Mouse (Mus musculus) heart, postnatal 4 days (tissue): Measurements from ENCODE around the gene Atp6v0c. TPM values are rescaled to one million over a fixed set of nuclear protein-coding genes. Genes with fewer than 3 reads are reported as not detected.

Experiments used
- DNase-seq: peaks from one replicate; pipeline ENCODE4 v3.0.0; 2021
- total RNA-seq, 2 experiments: library from RNA; stranded (reverse); gene quantifications; 2 replicates each; pipeline ENCODE4 v1.2.3; 2021

Gene Atp6v0c
- total RNA-seq: 100 to 1,000 TPM; 291 to 298 TPM

GRCm38 (mm10) chr17:24169317-24170065, at the start of gene Atp6v0c:
Gene Atp6v0c (minus strand): TSS chr17:24169702.
- DNase-seq: peak; percentile 95

GRCm38 (mm10) chr17:24216836-24217235, 47.3 kb upstream of the Atp6v0c start:
- DNase-seq: no peak

GRCm38 (mm10) chr17:24213186-24213585, 43.7 kb upstream of the Atp6v0c start:
- DNase-seq: no peak

GRCm38 (mm10) chr17:24212441-24213018, 43.0 kb upstream of the Atp6v0c start:
- no peak for DNase-seq

GRCm38 (mm10) chr17:24211631-24212440, 42.3 kb upstream of the Atp6v0c start:
- DNase-seq: peak; percentile 46

- no peak for DNase-seq
Measured at GRCm38 (mm10) chr17:24210591-24210990, 41.1 kb upstream of the Atp6v0c start.

GRCm38 (mm10) chr17:24209916-24210240, 40.4 kb upstream of the Atp6v0c start:
- DNase-seq: no peak

- peak; percentile 56 for DNase-seq
Measured at GRCm38 (mm10) chr17:24209043-24209915, 39.8 kb upstream of the Atp6v0c start, which contains the start of gene Ntn3. Gene Ntn3 (minus strand): TSS chr17:24209531.

- peak; percentile 26 for DNase-seq
Measured at GRCm38 (mm10) chr17:24208641-24209042, 39.1 kb upstream of the Atp6v0c start.

- no peak for DNase-seq
Measured at GRCm38 (mm10) chr17:24207768-24208640, 38.5 kb upstream of the Atp6v0c start.

- peak; percentile 51 for DNase-seq
Measured at GRCm38 (mm10) chr17:24206451-24207351, 37.2 kb upstream of the Atp6v0c start.

GRCm38 (mm10) chr17:24205908-24206361, 36.4 kb upstream of the Atp6v0c start:
- DNase-seq: peak; percentile 60

- peak; percentile 95 for DNase-seq
Measured at GRCm38 (mm10) chr17:24205284-24205888, 35.9 kb upstream of the Atp6v0c start, which contains the start of gene Tbc1d24. Gene Tbc1d24 (minus strand): TSS chr17:24205562.

GRCm38 (mm10) chr17:24204846-24205245, 35.3 kb upstream of the Atp6v0c start:
- no peak for DNase-seq

GRCm38 (mm10) chr17:24203611-24204534, 34.4 kb upstream of the Atp6v0c start:
- no peak for DNase-seq

GRCm38 (mm10) chr17:24203068-24203467, 33.6 kb upstream of the Atp6v0c start:
- no peak for DNase-seq

- DNase-seq: no peak
Measured at GRCm38 (mm10) chr17:24201092-24201491, 31.6 kb upstream of the Atp6v0c start.

GRCm38 (mm10) chr17:24199741-24200140, 30.2 kb upstream of the Atp6v0c start:
- peak; percentile 25 for DNase-seq
